Mouse (Mus musculus): Measurements from ENCODE around the gene Wscd1.

The Wscd1 gene

DNA sequence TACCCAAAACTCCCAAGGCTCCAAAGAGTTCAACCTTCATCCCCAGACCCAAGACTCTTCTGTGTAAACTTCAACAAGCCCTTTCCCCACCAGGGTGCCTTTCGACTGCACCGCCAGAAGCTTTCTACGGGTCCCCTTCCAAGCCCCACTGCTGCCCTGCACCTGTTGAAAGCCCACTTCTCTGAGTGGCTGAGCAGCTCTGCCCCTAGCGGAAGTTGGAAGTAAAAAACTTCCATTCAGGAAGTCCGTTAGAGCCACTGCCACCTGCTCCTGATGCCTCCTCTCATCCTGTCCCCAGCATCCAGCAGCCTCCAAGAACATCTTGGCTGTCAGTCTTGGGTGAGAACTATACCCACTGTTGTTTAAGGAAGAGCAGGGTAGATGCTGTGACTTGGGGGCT is at the start of gene Wscd1:
Gene Wscd1, plus strand, starts transcription at position 250 of the 400 bp plus-strand sequence.
- DNase-seq (ENCODE audit: low read depth, low spot score) = no peak

DNA sequence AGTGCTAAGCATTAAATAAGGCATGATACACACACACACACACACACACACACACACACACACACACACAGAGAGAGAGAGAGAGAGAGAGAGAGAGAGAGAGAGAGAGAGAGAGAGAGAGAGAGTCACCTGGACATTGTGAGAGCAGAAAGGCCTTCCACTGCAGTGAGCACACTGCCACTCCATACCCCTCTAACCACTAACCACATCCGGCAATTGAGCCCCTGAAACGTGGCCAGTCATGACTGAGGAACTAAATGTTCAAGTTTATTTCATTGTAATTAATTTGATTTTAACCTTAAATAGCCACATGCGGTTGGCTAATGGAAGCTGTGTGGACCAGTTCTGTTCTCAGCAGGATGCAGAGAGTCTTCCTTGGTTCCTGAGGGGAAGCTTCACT is 21.7 kb upstream of the Wscd1 start:
- no peak for DNase-seq (ENCODE audit: low read depth, low spot score)

DNA sequence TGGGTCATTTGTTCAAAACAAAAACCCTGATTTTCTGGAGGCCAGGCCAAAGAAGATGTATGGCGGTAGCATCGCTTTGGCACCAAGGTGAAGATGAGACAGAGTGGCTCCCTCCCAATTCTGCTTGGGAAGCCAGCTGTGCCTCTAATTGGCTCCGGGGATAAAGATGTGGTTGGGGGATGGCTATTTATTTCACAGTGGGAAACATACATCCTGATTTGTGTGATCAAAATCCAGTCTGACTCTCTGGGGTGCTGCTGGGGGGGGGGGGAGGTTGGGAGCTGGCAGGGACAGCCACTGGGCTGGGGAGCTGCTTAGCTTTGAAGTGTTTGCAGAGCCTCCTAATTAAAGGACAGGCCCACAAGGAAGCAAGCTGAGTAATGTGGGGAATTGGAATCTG is 20.4 kb upstream of the Wscd1 start:
- no peak for DNase-seq (ENCODE audit: low read depth, low spot score)

DNA sequence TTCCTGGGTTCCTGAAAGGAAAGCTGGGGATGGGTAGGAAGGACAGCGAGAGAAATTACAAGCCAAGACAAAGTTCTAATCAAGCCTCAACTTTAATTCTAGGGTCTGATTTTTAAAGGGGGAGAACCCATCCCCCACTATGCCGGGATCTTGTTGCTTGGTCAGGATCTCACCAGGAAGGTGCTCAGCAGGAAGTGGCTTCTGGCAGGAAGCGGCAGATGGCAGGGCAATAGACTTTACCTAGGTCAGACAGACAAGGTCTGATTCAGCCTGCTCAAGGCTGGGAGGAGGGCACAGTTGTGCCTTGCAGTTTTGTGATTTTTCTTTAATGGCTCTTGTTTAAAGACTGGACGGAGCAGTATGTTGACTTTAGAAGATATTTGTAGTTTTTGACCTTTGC is 15.9 kb upstream of the Wscd1 start:
- DNase-seq (ENCODE audit: low read depth, low spot score) = no peak

DNA sequence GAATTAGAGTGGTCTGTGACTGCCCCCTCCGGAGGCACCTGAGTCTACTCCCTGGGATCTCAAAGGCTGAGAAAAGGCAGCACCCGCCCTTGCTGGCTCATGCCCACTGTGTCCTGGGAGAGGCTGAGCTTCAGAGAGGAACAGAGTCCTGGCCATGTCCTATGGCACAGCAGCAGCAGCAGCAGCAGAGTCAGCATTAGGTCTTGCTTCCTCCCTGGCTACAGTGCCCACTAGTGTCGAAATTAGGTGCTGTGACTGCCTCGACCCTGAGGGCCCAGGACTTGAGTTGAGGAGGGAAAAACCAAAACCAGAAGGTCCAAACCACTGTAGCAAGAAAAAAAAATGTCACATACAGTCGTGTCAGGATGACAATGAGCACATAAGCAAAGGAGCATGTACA is 12.6 kb upstream of the Wscd1 start:
- DNase-seq (ENCODE audit: low read depth, low spot score) = peak; percentile 13

DNA sequence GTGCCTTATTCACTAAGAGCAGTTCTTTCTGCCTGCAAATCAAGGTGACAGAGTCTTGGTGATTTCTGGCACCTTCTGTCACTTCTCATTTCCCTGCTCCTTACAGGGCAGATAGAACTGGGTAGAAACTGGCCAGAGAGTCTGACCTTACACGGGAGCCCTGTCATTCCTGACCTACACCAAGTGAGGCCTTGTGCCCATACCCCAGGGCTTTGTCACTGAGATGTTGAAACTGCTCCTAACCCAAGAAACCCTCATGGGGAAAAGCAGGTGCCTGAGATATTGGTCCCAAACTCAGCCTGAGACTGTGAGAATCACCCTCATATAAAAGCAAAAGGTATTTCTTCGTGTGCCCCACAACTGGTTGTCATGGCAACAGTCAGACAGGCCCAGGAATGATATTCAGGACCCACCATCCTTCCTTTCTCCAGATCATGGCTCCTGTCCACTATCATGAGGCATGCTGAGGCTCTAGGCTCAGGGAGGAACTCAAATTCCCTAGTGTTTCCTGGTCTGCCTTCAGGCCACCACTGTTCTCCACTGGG is 11.1 kb upstream of the Wscd1 start:
- no peak for DNase-seq (ENCODE audit: low read depth, low spot score)

DNA sequence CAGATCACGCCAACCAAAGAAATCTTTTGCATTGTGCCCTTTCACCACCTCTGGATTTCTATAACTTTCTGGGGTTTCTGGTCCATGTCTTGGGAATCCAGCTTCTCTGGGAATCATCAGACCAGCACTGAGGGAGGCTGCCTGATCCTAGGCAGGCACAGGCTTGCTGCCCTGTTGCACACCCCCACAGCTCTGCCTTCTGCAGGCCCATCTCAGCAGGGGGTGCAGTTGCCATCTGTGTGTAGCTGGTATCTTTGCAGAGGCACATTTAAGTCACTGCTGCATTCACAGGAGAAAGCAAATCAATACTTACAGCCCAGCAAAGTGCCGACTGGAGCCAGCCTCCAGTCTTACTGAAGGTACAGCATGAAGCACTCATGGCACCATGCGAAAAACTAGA is 3.8 kb upstream of the Wscd1 start:
- no peak for DNase-seq (ENCODE audit: low read depth, low spot score)

DNA sequence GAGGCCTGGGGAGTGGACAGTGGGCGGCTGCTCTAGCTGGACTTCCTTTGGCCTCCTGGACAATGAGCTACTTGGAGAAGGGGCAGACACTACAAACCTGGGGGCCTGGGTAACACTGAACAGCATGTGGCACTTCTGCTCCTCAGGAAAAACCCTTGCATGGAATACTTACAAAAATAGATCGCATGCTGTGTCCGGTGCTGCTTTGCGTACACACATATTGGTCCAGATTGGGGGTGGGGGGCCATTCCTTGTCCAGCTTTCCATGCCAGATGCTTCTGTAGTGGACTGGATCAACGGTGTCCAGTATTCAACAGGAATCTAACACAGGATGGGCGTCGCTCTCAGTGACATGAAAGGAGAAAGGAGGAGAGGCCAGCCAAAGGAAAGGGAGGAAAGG is 2.0 kb upstream of the Wscd1 start:
- DNase-seq (ENCODE audit: low read depth, low spot score) = no peak

DNA sequence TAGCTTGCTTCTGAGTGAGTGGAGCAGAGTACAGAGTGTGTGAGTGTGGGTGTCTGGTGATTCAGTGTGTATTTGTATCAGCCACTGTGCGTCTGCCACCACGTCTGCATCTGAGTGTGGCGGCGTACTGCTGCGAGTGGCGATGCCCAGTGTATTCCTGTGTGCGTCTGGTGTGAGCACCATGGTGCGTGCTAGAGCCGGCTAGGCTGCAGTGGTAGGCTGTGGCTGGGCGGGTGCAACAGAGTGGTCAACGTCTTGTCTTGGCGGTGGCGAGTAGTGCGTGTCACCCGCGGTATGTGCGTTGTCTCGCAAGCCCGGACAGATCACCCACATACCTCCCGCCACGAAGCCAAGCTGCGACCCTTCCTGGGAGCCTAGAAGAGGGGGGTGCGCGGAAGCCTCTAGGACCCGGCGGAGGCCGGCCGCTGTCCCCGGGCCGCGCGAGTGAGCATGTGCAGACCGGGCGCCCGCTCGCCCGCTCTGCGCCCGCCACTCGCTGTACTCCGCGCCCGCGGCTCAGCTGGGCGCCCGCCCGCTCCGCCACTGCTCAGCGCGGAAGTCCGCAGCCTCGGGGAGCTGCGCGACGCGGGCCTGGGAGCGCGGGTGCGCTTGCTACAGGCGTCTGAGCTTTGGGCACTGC is 934 bp downstream of the Wscd1 start:
- DNase-seq (ENCODE audit: low read depth, low spot score) = no peak

DNA sequence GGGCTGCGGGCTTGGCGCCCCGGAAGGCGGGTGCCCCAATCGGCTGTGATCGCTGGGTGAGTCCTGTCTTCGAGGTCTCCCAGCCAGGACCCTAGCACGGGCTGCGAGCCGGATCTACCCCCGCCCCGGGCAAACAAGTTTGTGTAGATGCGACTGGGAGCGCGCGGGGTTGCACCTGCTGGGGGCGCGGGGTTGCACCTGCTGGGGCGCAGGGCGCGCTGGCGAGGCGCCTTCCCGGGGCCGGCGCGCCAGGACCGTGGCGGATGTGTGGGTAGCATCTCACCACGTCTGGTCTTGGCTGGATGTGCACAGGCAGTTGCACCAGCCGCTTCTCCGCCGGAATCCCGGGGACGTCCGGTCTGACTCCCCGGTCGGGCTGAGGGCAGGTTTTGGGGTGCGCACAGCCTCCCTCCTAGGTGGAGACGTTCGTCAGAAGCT is 1.5 kb downstream of the Wscd1 start:
- no peak for DNase-seq (ENCODE audit: low read depth, low spot score)

DNA sequence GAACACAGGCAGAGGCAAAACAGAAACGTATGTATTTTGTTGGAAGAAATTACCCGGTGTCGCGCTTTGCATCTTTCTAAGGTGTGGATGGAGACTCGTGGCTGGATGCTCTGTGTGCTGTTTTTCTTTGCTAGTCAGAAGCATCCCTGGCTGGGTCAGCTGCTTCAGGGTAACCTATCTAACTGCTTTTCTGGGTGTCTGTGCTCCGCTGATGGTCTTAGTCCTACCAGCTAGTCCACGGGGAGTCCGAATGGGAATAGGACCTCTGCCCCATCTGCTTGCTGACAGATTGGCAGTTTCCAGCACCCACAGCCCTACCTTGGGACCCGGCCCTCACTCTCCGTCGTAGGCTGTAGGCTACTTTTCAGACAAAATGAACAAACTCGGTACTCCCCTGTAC is 2.0 kb downstream of the Wscd1 start:
- DNase-seq (ENCODE audit: low read depth, low spot score) = no peak

DNA sequence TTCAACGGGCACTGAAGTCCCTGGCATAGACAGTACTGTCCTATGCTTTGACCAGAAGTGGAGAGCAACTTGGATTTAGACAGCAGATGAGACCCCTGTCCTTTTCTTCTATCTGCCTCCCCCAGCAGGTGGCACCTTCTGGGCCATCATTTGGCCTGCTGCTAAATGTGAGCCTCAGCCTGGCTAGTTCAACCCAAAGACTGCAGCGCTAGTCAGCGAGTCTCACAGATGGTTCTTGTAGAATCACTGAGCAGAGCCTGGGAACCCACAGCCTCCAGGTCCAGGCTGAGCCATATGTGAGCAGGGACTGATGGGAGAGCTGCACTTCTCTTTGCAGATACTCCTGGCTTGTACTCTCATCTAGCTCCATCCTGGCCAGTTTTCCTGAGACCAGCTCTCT is 2.9 kb downstream of the Wscd1 start:
- DNase-seq (ENCODE audit: low read depth, low spot score) = no peak

DNA sequence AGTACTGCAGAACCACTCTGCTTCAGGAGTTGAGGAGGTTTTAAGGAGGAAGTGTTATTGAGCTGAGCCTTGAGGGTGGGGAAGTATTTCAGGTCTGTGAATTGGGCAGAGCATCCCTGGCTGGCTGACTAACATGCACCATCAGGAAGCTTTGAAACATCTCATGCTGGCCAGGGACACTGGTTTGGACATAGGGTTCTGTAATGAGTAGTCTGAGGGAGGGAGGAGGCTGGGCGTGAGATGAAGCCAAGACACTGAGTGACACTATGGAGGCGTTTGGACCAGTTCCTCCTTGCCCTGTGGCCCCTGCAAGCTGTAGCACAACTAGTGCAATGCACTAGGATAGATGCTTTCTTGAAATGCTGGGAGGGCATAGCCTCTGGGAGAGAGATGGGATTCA is 5.4 kb downstream of the Wscd1 start:
- DNase-seq (ENCODE audit: low read depth, low spot score) = no peak

DNA sequence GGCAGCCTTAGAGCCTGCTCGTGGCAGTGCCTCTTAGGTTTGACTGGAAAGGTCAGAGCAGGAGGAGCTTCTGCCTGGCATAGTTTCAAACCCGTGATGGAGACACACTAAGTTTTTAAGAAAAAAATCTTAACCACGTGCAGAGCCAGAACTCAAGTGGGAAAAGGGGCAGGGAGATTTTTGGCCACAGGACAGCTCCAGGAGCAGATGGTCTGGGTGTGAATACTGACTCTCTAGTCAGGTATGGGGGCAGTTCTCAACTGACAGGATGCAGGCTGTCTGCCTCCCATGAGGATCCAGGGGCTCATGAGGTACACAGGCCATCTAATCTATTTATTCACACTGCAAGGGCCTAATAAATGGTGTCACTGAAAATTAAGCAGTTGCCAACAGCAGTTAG is 6.6 kb downstream of the Wscd1 start:
- no peak for DNase-seq (ENCODE audit: low read depth, low spot score)

DNA sequence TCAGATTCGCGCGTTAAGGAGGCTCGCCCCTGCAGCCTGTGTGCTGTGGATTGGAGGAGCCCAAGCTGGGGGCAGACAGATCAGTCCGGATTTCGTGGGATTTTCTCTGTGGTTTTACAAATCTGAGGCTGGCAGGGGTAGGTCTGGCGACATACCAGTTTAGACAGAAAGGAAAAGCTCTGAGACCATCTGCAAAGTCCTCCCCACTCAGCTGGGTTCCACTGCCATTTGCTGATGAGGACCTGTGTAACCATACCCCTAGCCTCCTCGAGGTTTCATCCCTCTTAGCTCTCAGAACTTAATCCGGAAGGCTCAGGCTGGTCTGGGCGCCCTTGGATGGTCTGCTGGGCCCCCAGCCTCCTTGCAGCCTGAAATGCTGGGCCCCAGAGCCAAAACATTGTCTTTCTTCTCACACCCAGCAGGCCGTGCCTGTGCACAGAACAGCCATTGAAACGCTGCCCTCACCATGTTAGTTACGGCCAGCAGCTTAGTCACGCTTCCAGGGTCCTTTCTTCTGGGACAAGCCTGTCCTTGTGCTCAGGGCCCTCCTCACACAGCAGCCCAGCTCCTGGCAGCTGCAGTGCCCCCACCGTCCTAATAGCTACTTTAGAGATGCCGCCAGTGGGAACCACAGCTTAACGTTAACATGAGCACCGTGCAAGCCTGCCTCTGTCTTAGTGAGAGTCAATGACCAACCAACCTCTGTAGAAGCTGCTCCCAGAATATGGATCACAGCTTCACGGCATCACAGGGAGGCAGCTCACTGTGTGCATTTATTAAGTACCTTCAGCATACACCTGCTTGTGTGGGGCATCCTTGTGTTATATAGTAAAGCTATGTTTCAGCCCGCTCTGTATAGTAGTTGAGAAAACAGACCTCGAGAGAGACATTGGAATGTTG is 8.7 kb downstream of the Wscd1 start:
- no peak for DNase-seq (ENCODE audit: low read depth, low spot score)

DNA sequence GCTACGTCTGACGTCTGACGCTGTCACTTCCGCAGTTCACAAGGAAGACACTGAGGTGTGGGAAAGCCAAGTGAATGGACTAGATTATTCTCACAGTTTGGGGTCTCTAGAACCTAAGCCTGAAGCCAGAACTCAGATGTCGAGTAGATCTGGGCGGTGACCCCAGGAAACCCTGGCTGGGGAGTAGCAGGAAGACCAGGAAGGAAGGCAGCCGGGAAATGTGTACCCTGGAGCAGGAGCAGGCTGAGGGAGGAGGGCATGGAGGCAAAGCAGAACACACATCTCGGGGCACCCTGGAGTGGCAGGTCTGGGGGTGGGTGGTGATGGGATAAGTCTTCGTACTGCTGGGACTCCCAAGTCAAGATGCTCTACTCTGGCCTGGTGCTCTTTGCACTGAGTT is 11.3 kb downstream of the Wscd1 start:
- DNase-seq (ENCODE audit: low read depth, low spot score) = no peak

DNA sequence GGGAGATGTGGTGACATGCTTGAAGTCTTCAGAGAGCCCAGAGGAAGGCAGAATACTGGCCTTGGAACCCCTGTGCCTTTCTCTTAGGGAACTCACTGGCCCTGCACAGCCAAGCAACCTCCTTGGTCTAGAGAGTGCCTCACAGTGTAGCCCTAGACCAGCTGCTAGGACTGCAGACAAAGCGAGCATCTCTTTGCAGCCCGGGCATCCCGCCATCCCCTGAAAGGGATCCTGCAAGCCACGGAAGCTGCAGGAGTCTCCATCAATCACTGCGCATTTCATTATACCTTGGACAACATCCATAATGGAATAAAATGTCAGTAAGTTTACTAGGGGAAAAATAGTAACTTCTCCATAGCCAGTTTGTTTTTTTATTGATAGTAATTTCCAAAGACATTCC is 13.4 kb downstream of the Wscd1 start:
- no peak for DNase-seq (ENCODE audit: low read depth, low spot score)

DNA sequence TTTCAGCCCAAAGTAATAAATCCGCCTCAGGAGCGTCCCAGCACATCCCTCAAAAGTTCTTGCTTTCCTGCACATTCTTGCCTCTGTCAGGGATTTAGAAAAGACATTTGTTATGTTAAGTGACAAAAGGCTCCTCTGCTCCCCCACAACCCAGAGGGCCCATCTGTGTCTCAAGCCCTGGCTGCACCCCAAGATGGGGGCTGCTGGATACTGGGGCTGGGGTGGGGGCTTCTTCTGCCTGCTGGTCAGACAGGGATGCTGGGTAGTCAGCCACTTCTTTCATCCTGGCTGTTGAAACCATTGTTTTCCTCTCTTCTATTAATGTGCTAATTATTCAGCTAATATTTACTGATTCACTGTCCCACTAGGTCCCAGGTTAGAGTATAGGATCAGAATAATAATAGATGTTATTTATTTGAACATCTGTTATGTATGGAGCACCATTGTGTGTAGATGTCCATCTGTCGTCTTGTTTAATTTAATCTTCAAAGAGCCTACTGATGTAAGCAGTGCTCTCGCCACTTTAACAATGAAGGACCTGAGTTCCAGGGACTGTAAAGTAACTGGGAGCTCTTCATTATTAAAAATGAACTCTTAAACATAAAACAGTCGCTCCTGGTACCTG is 14.0 kb downstream of the Wscd1 start:
- DNase-seq (ENCODE audit: low read depth, low spot score) = no peak

DNA sequence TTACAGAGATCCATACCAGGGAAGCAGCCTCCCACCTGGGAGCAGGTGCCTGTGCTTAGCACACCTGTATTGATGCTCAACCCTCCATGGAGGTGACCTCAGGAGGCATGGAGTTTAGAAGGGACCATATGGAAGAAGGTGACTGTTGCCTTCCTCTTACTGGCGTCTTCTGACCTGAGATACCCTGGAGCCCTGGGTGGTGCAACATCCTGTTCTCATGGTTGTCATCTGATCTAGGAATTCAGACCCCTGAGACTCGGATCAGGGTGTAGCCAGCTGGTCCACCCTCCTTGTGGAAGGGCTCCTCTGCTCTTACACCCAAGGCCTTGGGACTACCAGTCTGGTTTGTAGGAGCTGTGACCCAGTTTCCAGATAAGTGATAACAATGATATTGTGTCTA is 15.0 kb downstream of the Wscd1 start:
- DNase-seq (ENCODE audit: low read depth, low spot score) = no peak

DNA sequence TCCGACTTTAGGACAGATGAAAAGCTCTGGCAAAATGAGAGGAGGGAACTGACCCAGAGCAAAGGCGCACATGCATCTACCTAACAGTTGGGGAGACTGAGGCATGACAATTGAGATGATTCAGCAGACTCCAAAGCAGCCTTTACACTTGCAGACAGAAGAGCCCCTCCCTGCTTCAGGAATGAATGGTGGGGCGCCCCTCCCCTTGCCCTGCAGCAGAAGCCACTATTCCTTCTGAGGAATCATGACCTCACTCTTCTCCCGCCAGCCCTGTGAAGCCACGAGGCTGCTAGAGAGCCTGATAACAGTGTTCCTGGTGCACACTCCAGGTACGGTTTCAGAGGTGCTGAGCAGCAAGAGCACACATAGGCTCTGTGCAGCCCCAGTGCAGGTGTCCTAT is 15.6 kb downstream of the Wscd1 start:
- no peak for DNase-seq (ENCODE audit: low read depth, low spot score)

DNA sequence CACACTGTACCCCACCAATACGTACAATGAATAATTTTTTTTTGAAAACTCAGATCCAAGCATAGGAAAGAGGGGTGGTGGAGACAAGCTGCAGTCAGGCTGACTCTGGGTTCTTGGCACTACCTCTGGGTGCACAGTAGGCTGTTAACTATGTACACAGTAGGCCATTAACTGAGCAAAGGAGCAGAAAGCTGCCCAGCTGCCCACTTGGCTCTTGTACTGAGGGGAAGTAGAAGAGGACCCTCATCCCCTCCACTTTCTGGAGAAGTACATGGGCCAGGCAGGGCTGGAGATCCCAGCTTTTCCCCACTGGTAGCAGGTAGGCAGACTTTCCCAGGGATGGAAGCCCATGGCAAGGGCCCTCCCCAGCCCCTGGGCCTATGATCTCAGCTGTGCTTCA is 16.7 kb downstream of the Wscd1 start:
- no peak for DNase-seq (ENCODE audit: low read depth, low spot score)

DNA sequence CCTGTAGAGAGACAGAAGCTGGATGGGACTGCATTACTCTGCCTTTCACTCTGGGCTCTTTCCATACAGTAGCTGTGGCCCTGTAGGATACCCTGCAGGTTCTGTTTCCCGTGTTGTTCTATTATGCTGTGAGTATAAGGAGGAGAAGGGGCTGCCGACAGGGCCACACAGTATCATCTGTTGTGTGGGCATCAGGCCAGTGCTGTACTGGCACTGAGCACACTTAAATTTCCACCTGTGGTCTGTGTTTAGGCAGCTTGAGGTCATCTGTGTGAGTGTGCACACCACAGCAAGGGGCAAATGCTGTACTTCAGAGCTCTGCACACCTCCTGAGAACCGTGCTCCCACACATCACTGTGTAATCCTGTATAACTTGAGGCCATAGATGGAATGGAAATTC is 18.0 kb downstream of the Wscd1 start:
- no peak for DNase-seq (ENCODE audit: low read depth, low spot score)

DNA sequence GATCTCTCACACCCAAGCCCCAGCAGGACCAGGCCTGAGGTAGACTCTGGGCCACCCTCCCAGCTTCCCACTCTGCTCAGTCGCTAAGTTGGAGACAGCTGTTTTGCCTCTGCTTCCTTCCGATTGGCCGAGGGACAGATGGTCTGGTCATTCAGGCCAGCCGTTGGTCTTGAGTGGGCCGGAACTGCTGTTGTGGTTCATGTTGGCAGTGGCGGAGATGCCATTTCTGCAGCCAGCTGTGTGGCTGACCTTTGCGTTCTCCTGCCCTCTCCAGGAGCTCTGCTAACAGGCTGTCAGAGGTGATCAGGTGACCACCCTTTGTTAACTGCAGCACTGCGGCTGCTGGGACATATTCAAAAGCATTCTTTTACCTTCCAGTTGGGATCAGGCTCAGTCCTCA is 20.0 kb downstream of the Wscd1 start:
- no peak for DNase-seq (ENCODE audit: low read depth, low spot score)

All from A20 (cell line).